Mouse (Mus musculus) limb, embryonic 12.5 days (tissue): Measurements from ENCODE around the gene Tfam. TPM values are rescaled to one million over a fixed set of nuclear protein-coding genes. Genes with fewer than 3 reads are reported as not detected.

Experiments used
- ATAC-seq: fragments of 200-750 bp; cut with Nextera tagmentation; 2 replicates; pipeline ENCODE4 v1.8.0; 2017; ENCODE audit warnings: low read depth, moderate TSS enrichment; ENCODE audit not compliant: insufficient number of reproducible peaks, insufficient read depth, low FRiP score, low TSS enrichment
- H3K27ac ChIP-seq: fragments of 300-500 bp; sonication (generic); 2 replicates; pipeline ENCODE4 v1.5.1; 2016; ENCODE audit warnings: mild to moderate bottlenecking, moderate library complexity
- H3K27me3 ChIP-seq: fragments of 300-500 bp; sonication (generic); 2 replicates; pipeline ENCODE4 v1.6.1; 2016; ENCODE audit warnings: mild to moderate bottlenecking, moderate library complexity
- H3K36me3 ChIP-seq: fragments of 300-500 bp; sonication (generic); 2 replicates; pipeline ENCODE4 v1.6.1; 2016; ENCODE audit warnings: mild to moderate bottlenecking, moderate library complexity
- H3K4me1 ChIP-seq: fragments of 300-500 bp; sonication (generic); replicated peaks from 2 replicates; pipeline ENCODE4 v1.6.1; 2016
- H3K4me2 ChIP-seq: fragments of 300-500 bp; sonication (generic); 2 replicates; pipeline ENCODE4 v1.6.1; 2016; ENCODE audit warnings: mild to moderate bottlenecking, moderate library complexity
- H3K4me3 ChIP-seq: fragments of 300-500 bp; sonication (generic); replicated peaks from 2 replicates; pipeline ENCODE4 v1.5.1; 2016; ENCODE audit warnings: mild to moderate bottlenecking
- H3K9ac ChIP-seq: fragments of 300-500 bp; sonication (generic); replicated peaks from 2 replicates; pipeline ENCODE4 v1.6.1; 2016; ENCODE audit warnings: mild to moderate bottlenecking, moderate library complexity
- H3K9me3 ChIP-seq: fragments of 300-500 bp; sonication (generic); 2 replicates; pipeline ENCODE4 v1.6.1; 2016; ENCODE audit warnings: mild to moderate bottlenecking, moderate library complexity
- WGBS: fragments of 180-500 bp; shearing (Covaris S2); methylation state at CpG from one replicate; pipeline ENCODE4 v1.1.7; 2016; 5-methylcytosine and 5-hydroxymethylcytosine counted together
- polyA plus RNA-seq: library from polyadenylated mRNA; unstranded; fragments of >200 nt; fragmentation: Nextera tagmentation; extraction: Ambion mirVana; gene quantifications from 2 replicates; pipeline ENCODE4 v1.2.1, GENCODE M21; 2016

Tfam gene
- polyA plus RNA-seq, 1 experiment from 2014 or later: 91.8 TPM

- H3K4me2 ChIP-seq: no peak overlapping the region
- no peak for ATAC-seq
- H3K36me3 ChIP-seq: peaks cover 56% of the 10 kb centered on the region
- 87% methylated on average over 5 of the region's 5 CpGs for WGBS
- H3K9ac ChIP-seq: no peak overlapping the region
- no peak overlapping the region for H3K27ac ChIP-seq
- H3K4me1 ChIP-seq: no peaks in the 10 kb centered on the region
- H3K27me3 ChIP-seq: 0 out of 2 replicates have a peak, but pooled peaks cover 6% of the 10 kb centered on the region
- H3K4me3 ChIP-seq: no peak overlapping the region
- H3K9me3 ChIP-seq: 0 out of 2 replicates have a peak, but pooled peaks cover 7% of the 10 kb centered on the region
These were observed 15.0 kb downstream of the Tfam start for GRCm38 (mm10) chr10:71223101-71223500.

- Histone ChIP-seq H3K36me3 (peaks cover 54% of the 10 kb centered on the region), H3K9me3 (0 out of 2 replicates have a peak, but pooled peaks cover 7% of the 10 kb centered on the region), H3K9ac (no peak overlapping the region), H3K27me3 (0 out of 2 replicates have a peak, but pooled peaks cover 6% of the 10 kb centered on the region), H3K4me2 (no peak overlapping the region), H3K4me1 (no peaks in the 10 kb centered on the region), H3K4me3 (no peak overlapping the region), H3K27ac (no peak overlapping the region)
- WGBS: 88% methylated on average over 2 of the region's 2 CpGs
- no peak for ATAC-seq
These were observed 15.4 kb downstream of the Tfam start for GRCm38 (mm10) chr10:71222639-71223038.

GRCm38 (mm10) chr10:71218228-71218892 is 19.7 kb downstream of the Tfam start:
- Histone ChIP-seq H3K36me3 (peaks cover 16% of the 10 kb centered on the region; the same call in 1 of the 2 replicates), H3K27ac (no peak overlapping the region), H3K4me2 (peak overlapping the region; percentile 28; the same call in 1 of the 2 replicates), H3K27me3 (0 out of 2 replicates have a peak, but pooled peaks cover 6% of the 10 kb centered on the region), H3K4me1 (no peaks in the 10 kb centered on the region), H3K9me3 (0 out of 2 replicates have a peak, but pooled peaks cover 7% of the 10 kb centered on the region), H3K4me3 (no peak overlapping the region), H3K9ac (no peak overlapping the region)
- 0 out of 2 replicates have a peak, but pooled peaks have one; percentile 69 for ATAC-seq
- 17% methylated on average over 8 of the region's 8 CpGs for WGBS

- Histone ChIP-seq H3K4me1 (no peaks in the 10 kb centered on the region), H3K9ac (no peak overlapping the region), H3K4me2 (no peak overlapping the region), H3K36me3 (no peaks in the 10 kb centered on the region), H3K4me3 (no peak overlapping the region), H3K9me3 (no peaks in the 10 kb centered on the region), H3K27ac (no peak overlapping the region), H3K27me3 (0 out of 2 replicates have a peak, but pooled peaks cover 6% of the 10 kb centered on the region)
- ATAC-seq: no peak
- WGBS: 79% methylated on average over 9 of the region's 9 CpGs
These were observed 22.1 kb downstream of the Tfam start for GRCm38 (mm10) chr10:71215996-71216395.

GRCm38 (mm10) chr10:71201512-71201911 is 36.6 kb downstream of the Tfam start:
- H3K9ac ChIP-seq: no peak overlapping the region
- no peaks in the 10 kb centered on the region for H3K36me3 ChIP-seq
- no peak overlapping the region for H3K4me3 ChIP-seq
- 86% methylated on average over 2 of the region's 2 CpGs for WGBS
- H3K27ac ChIP-seq: no peak overlapping the region
- H3K4me2 ChIP-seq: no peak overlapping the region
- ATAC-seq: no peak
- no peaks in the 10 kb centered on the region for H3K27me3 ChIP-seq
- peaks cover 3% of the 10 kb centered on the region; the same call in 1 of the 2 replicates for H3K4me1 ChIP-seq
- no peaks in the 10 kb centered on the region for H3K9me3 ChIP-seq

- Histone ChIP-seq H3K4me1 (peaks cover 3% of the 10 kb centered on the region; the same call in 1 of the 2 replicates), H3K27me3 (no peaks in the 10 kb centered on the region), H3K27ac (no peak overlapping the region), H3K36me3 (no peaks in the 10 kb centered on the region), H3K9ac (no peak overlapping the region), H3K4me2 (no peak overlapping the region), H3K4me3 (no peak overlapping the region), H3K9me3 (no peaks in the 10 kb centered on the region)
- no peak for ATAC-seq
- WGBS: 65% methylated on average over 5 of the region's 5 CpGs
These were observed 37.1 kb downstream of the Tfam start for GRCm38 (mm10) chr10:71200964-71201363.

- Histone ChIP-seq H3K4me1 (peaks cover 11% of the 10 kb centered on the region; the same call in 1 of the 2 replicates), H3K27me3 (no peaks in the 10 kb centered on the region), H3K9ac (no peak overlapping the region), H3K36me3 (no peaks in the 10 kb centered on the region), H3K4me2 (no peak overlapping the region), H3K27ac (no peak overlapping the region), H3K4me3 (no peak overlapping the region), H3K9me3 (no peaks in the 10 kb centered on the region)
- 88% methylated on average over 8 of the region's 8 CpGs for WGBS
- no peak for ATAC-seq
These were observed 39.4 kb downstream of the Tfam start for GRCm38 (mm10) chr10:71198676-71199075.

GRCm38 (mm10) chr10:71197036-71197785 is 40.9 kb downstream of the Tfam start:
- WGBS: 70% methylated on average over 14 of the region's 14 CpGs
- Histone ChIP-seq H3K4me1 (peaks cover 11% of the 10 kb centered on the region; the same call in 1 of the 2 replicates), H3K27ac (no peak overlapping the region), H3K36me3 (no peaks in the 10 kb centered on the region), H3K9ac (no peak overlapping the region), H3K4me2 (no peak overlapping the region), H3K9me3 (no peaks in the 10 kb centered on the region), H3K27me3 (no peaks in the 10 kb centered on the region), H3K4me3 (no peak overlapping the region)
- no peak for ATAC-seq

- Histone ChIP-seq H3K4me3 (no peak overlapping the region), H3K4me1 (peaks cover 10% of the 10 kb centered on the region; the same call in 1 of the 2 replicates), H3K27ac (no peak overlapping the region), H3K36me3 (no peaks in the 10 kb centered on the region), H3K4me2 (no peak overlapping the region), H3K9ac (no peak overlapping the region), H3K27me3 (no peaks in the 10 kb centered on the region), H3K9me3 (no peaks in the 10 kb centered on the region)
- no peak for ATAC-seq
- 51% methylated on average over 9 of the region's 9 CpGs for WGBS
These were observed 42.6 kb downstream of the Tfam start for GRCm38 (mm10) chr10:71195501-71195900.

- H3K4me3 ChIP-seq: no peak overlapping the region
- no peaks in the 10 kb centered on the region for H3K27me3 ChIP-seq
- ATAC-seq: 0 out of 2 replicates have a peak, but pooled peaks have one; percentile 31
- H3K4me2 ChIP-seq: no peak overlapping the region
- WGBS: 82% methylated on average over 7 of the region's 7 CpGs
- H3K27ac ChIP-seq: 0 out of 2 replicates have a peak overlapping the region, but pooled peaks have one; percentile 5
- no peak overlapping the region for H3K9ac ChIP-seq
- 0 out of 2 replicates have a peak, but pooled peaks cover 8% of the 10 kb centered on the region for H3K4me1 ChIP-seq
- H3K9me3 ChIP-seq: no peaks in the 10 kb centered on the region
- H3K36me3 ChIP-seq: no peaks in the 10 kb centered on the region
These were observed 43.4 kb downstream of the Tfam start for GRCm38 (mm10) chr10:71194713-71195112.

- H3K4me3 ChIP-seq: no peak overlapping the region
- no peak overlapping the region for H3K4me2 ChIP-seq
- 0 out of 2 replicates have a peak, but pooled peaks cover 8% of the 10 kb centered on the region for H3K4me1 ChIP-seq
- no peaks in the 10 kb centered on the region for H3K9me3 ChIP-seq
- H3K36me3 ChIP-seq: no peaks in the 10 kb centered on the region
- 84% methylated on average over 7 of the region's 7 CpGs for WGBS
- H3K27ac ChIP-seq: no peak overlapping the region
- no peaks in the 10 kb centered on the region for H3K27me3 ChIP-seq
- no peak overlapping the region for H3K9ac ChIP-seq
- ATAC-seq: no peak
These were observed 44.8 kb downstream of the Tfam start for GRCm38 (mm10) chr10:71193319-71193718.
